Mouse (Mus musculus): ENCODE measurements around the gene Agpat3. TPM values are rescaled to one million over a fixed set of nuclear protein-coding genes. Genes with fewer than 3 reads are reported as not detected.

Agpat3 gene
- total RNA-seq, 2 experiments from 2014 or later: 169 to 181 TPM

- intact Hi-C loops (cut with DNase I): no loop called here
- no peak for DNase-seq
Observed at GRCm38 (mm10) chr10:78265881-78266280, 86.4 kb downstream of the Agpat3 start.

GRCm38 (mm10) chr10:78264735-78265134 lies 87.6 kb downstream of the Agpat3 start:
- intact Hi-C loops (cut with DNase I): no loop called here
- no peak for DNase-seq

GRCm38 (mm10) chr10:78260916-78261650 lies 91.2 kb downstream of the Agpat3 start:
- intact Hi-C loops (cut with DNase I): loop anchor here (1.0 kb wide), 1 partner anchor 38 kb away; no protein-coding TSS in a partner anchor
- no peak for DNase-seq

- intact Hi-C loops (cut with DNase I): no loop called here
- DNase-seq: no peak
Observed at GRCm38 (mm10) chr10:78260322-78260721, 92.0 kb downstream of the Agpat3 start.

DNA sequence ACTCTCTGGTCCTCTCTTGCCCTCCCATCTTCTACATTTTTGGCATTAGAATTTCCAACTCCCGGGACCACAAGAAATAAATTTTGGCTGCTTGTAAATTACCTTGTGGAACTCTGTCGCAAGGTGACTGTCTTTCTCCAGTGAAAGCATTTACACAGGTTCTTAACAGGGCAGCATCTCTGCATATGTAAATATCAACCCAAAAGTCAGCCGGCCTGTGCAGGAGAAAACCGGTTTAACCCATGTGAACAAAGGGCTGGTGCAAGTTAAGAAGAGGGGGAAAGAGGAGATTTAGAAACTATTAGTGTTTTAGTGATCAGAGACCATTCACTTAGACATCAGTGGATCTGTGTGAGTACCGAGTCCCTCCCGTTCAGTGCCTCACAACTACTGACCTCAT lies 92.6 kb downstream of the Agpat3 start:
- intact Hi-C loops (cut with DNase I): no loop called here
- no peak for DNase-seq

DNA sequence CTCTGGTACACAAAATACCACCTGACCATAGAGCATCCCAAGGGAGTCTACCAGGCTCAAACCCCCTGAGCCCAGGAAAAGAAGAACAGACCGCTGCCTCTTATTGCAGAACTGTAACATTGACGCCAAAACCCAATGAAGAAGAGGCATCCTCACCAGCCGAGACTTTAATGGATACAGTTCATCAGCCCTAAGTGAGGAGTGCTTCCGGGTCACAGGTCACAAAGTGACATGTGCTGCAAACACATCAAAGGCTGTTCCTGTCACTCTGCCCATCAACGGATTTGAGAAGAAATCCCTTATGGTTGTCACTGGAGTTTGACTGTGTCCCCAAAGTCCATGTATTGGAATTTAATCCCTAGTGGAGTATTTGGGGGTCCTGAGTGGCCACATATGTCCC lies 93.1 kb downstream of the Agpat3 start:
- intact Hi-C loops (cut with DNase I): no loop called here

GRCm38 (mm10) chr10:78258142-78258675 lies 94.1 kb downstream of the Agpat3 start:
- intact Hi-C loops (cut with DNase I): no loop called here
- no peak for DNase-seq

More for the DNA sequence above, 93.1 kb downstream of the Agpat3 start:
- no peak for DNase-seq

- no peak for DNase-seq
Observed at GRCm38 (mm10) chr10:78255646-78256059, 96.6 kb downstream of the Agpat3 start.

GRCm38 (mm10) chr10:78247206-78247605 lies 105.1 kb downstream of the Agpat3 start:
- intact Hi-C loops (cut with DNase I): no loop called here
- no peak for DNase-seq

More at GRCm38 (mm10) chr10:78255646-78256059, 96.6 kb downstream of the Agpat3 start:
- intact Hi-C loops (cut with DNase I): no loop called here

DNA sequence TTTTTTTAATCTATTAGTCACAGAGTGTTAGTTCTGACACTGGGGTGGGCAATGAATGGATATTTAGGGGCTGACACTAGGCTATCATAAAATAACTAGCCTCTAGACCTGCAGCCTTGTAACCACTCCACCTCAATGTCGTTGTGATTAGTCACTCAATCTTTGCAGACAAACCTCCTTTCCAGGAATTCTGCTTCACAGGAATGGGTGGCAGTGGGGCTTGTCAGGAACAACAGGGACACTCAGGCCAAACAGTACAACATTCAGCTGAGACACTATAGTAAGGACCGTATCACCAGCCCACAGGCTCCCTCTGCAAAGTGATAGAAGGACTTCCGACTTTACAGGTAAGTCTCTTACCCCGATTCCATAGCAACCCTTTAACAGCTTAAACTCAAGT lies 105.6 kb downstream of the Agpat3 start:
- intact Hi-C loops (cut with DNase I): no loop called here
- DNase-seq: no peak

DNA sequence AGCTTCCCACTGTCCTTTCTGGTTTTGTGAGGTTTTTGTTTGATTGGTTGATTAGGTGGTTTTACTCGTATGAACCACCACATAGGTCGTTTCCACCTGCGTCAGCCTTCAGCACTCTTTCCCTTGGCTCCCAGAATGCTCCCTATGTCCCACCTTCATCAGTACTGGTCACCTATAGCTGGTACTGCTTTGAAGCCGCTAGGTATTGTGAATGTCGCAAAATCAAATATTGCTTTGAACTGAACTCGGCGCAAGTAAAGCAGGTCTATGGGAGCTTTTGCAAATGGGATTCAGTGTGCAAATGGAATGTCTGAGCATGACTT lies 107.1 kb downstream of the Agpat3 start:
- intact Hi-C loops (cut with DNase I): no loop called here
- DNase-seq: no peak

- intact Hi-C loops (cut with DNase I): no loop called here
- DNase-seq: peak; percentile 84
Observed at GRCm38 (mm10) chr10:78244438-78245224, 107.7 kb downstream of the Agpat3 start, which contains the start of gene Trappc10. TSS of gene Trappc10 (minus strand) at chr10:78244641.

GRCm38 (mm10) chr10:78244058-78244437 lies 108.2 kb downstream of the Agpat3 start:
- intact Hi-C loops (cut with DNase I): no loop called here
- DNase-seq: peak; percentile 30

- DNase-seq: no peak
Observed at GRCm38 (mm10) chr10:78238926-78239325, 113.4 kb downstream of the Agpat3 start.

DNA sequence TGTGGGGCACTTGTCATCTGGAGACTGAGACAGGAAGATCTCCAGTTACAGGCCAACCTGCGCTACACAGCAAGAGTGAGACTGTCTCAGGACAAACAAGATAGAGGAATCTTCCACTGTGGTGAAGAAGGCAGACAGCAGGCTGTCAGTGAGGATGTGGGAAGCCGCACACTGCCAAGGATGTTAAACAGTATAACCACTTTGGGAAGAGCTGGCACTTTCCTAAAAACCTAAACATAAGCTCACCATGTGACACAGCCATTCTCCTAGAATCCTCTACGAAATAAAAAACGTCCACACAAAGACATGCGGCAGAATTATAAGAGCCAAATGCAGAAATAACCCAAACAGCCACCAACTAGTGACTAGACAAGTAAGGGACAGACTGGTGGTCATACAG lies 114.0 kb downstream of the Agpat3 start:
- DNase-seq: no peak
- intact Hi-C loops (cut with DNase I): no loop called here

More at GRCm38 (mm10) chr10:78238926-78239325, 113.4 kb downstream of the Agpat3 start:
- intact Hi-C loops (cut with DNase I): no loop called here

- no peak for DNase-seq
- intact Hi-C loops (cut with DNase I): no loop called here
Observed at GRCm38 (mm10) chr10:78237809-78238208, 114.5 kb downstream of the Agpat3 start.

DNA sequence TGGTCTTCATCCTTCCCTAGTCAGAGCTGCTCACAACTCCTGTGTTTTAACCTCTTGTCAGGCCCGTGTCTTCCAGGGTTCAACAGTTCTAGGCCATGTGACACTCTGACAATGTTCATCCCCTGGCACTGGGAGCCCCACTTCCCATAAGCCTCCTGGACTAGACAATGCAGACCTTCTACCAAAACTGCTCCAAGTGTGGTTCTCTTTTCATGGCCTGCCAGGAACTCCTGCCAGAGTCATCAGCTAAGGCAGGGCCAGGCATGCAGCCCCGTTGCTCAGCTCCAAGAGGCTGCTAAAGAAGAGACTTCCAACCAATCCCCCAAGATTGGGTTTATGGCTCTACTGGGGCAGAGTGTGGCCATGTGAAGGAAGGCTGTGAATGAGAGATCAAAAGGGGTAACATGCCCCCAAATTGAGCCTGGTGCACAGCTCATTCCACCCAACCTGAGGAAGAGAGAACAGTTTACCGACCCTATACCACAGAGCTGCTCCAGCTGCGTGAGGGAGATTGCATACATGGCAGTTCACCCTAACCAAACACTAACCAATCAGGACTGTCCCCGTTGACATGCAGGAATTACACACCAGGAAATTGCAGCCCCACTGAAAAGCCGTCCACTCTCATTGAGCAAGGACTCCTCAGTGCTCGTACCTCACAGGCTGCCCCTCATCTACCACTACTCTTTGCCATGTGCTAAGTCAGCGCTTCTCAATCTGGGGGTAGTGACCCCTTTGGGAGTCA lies 115.2 kb downstream of the Agpat3 start:
- peak; percentile 19 for DNase-seq
- intact Hi-C loops (cut with DNase I): no loop called here

DNA sequence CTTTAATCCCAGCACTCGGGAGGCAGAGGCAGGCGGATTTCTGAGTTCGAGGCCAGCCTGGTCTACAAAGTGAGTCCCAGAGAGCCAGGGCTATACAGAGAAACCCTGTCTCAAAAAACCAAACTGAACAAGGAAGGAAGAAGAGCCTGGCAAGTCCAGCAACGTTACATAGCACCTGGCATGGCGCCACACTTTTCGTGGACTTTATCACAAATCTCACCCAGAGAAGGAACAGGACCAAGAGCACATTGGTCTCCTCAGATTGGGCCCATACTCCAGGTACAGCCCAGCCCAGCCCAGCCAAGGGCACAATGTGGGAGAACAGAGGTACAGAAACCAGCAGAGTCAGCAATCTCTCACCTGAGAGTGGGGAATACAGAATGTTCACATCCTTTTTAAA lies 118.5 kb downstream of the Agpat3 start:
- DNase-seq: no peak
- intact Hi-C loops (cut with DNase I): no loop called here

GRCm38 (mm10) chr10:78233161-78233560 lies 119.1 kb downstream of the Agpat3 start:
- intact Hi-C loops (cut with DNase I): no loop called here

DNA sequence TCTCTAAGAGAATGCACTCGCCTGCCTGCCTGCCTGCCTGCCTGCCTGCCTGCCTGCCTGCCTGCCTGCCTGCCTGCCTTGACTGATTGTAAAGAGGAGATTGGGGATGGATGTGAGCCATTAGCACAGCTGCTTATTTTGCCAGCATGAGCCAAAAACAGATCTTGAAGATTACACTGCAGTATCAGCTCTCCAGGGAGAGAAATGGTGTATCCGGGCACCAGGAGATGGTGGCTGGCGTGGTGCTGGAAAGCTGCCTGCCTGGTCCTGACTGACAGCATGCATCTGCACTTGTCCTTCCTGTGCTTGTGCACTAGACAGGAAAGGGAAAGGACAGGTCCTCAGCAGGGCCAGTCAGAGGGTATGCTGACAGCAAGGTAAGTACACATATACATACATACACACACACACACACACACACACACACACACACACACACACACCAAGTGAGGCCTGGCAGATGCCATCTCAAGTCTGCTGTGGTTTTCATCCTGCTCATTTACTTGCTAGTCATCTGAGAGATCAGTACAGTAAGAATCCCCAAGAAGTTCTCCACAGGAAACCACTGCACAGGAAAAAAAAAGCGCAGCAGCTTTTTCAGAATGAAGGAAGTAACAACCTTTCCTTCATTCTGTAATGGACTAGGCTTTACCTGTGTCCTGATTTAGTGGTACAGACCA lies 119.8 kb downstream of the Agpat3 start:
- intact Hi-C loops (cut with DNase I): no loop called here
- DNase-seq: no peak

More at GRCm38 (mm10) chr10:78233161-78233560, 119.1 kb downstream of the Agpat3 start:
- no peak for DNase-seq
